Mouse (Mus musculus): ENCODE measurements at regions not wholly inside any gene's neighbourhood (a gene's known extent, or its start where the extent isn't known, plus 50 kb on each side); places are given as distances from the start of the nearest gene placed in this dataset.

GRCm38 (mm10) chr7:54734039-54734438 is 101.3 kb upstream of the Luzp2 start:
- WGBS = 23% methylated on average over 7 of the region's 7 CpGs
- Histone ChIP-seq H3K27me3 (ENCODE audit: insufficient read depth, low read length) (no peaks in the 10 kb centered on the region), H3K9ac (no peak overlapping the region), H3K27ac (ENCODE audit: low read depth, low read length) (no peak overlapping the region), H3K4me3 (ENCODE audit: low read depth, low read length) (no peak overlapping the region), H3K36me3 (ENCODE audit: insufficient read depth) (no peaks in the 10 kb centered on the region), H3K4me1 (ENCODE audit: insufficient read depth) (no peaks in the 10 kb centered on the region), H3K4me2 (ENCODE audit: low read depth) (0 out of 2 replicates have a peak overlapping the region, but pooled peaks have one; percentile 0), H3K9me3 (ENCODE audit: low read length) (no peaks in the 10 kb centered on the region)
- ATAC-seq = peak; percentile 56; the same call in 1 of the 2 replicates
- TF ChIP-seq CTCF (IDR thresholded peaks at IDR 0.05; ENCODE audit: low read depth) = peak; percentile 73
- DNase-seq = peak; percentile 84

GRCm38 (mm10) chr7:54734861-54735260 is 100.4 kb upstream of the Luzp2 start:
- H3K27ac ChIP-seq (ENCODE audit: low read depth, low read length) = no peak overlapping the region
- DNase-seq (no peak), ATAC-seq (no peak)
- H3K4me1 ChIP-seq (ENCODE audit: insufficient read depth) = no peaks in the 10 kb centered on the region
- H3K9me3 ChIP-seq (ENCODE audit: low read length) = no peaks in the 10 kb centered on the region
- no peak overlapping the region for H3K4me2 ChIP-seq (ENCODE audit: low read depth)
- no peaks in the 10 kb centered on the region for H3K36me3 ChIP-seq (ENCODE audit: insufficient read depth)
- no peaks in the 10 kb centered on the region for H3K27me3 ChIP-seq (ENCODE audit: insufficient read depth, low read length)
- TF ChIP-seq CTCF (IDR thresholded peaks at IDR 0.05; ENCODE audit: low read depth) = no peak
- 63% methylated on average over 2 of the region's 2 CpGs for WGBS
- no peak overlapping the region for H3K4me3 ChIP-seq (ENCODE audit: low read depth, low read length)
- H3K9ac ChIP-seq = no peak overlapping the region

- no peak overlapping the region for H3K9ac ChIP-seq
- H3K4me1 ChIP-seq (ENCODE audit: insufficient read depth) = no peaks in the 10 kb centered on the region
- no peak for TF ChIP-seq CTCF (IDR thresholded peaks at IDR 0.05; ENCODE audit: low read depth)
- no peak overlapping the region for H3K27ac ChIP-seq (ENCODE audit: low read depth, low read length)
- no peak overlapping the region for H3K4me2 ChIP-seq (ENCODE audit: low read depth)
- WGBS = 98% methylated on average over 1 of the region's 1 CpGs
- no peaks in the 10 kb centered on the region for H3K9me3 ChIP-seq (ENCODE audit: low read length)
- no peak overlapping the region for H3K4me3 ChIP-seq (ENCODE audit: low read depth, low read length)
- ATAC-seq (no peak), DNase-seq (no peak)
- H3K36me3 ChIP-seq (ENCODE audit: insufficient read depth) = no peaks in the 10 kb centered on the region
- H3K27me3 ChIP-seq (ENCODE audit: insufficient read depth, low read length) = no peaks in the 10 kb centered on the region
These were observed 68.0 kb upstream of the Luzp2 start for GRCm38 (mm10) chr7:54767341-54767740.

- H3K9ac ChIP-seq = no peak overlapping the region
- H3K9me3 ChIP-seq (ENCODE audit: low read length) = no peaks in the 10 kb centered on the region
- WGBS = 22% methylated on average over 3 of the region's 3 CpGs
- no peak overlapping the region for H3K4me2 ChIP-seq (ENCODE audit: low read depth)
- no peak for DNase-seq
- no peaks in the 10 kb centered on the region for H3K36me3 ChIP-seq (ENCODE audit: insufficient read depth)
- no peaks in the 10 kb centered on the region for H3K27me3 ChIP-seq (ENCODE audit: insufficient read depth, low read length)
- ATAC-seq = no peak
- H3K4me1 ChIP-seq (ENCODE audit: insufficient read depth) = no peaks in the 10 kb centered on the region
- TF ChIP-seq CTCF (IDR thresholded peaks at IDR 0.05; ENCODE audit: low read depth) = no peak
- H3K27ac ChIP-seq (ENCODE audit: low read depth, low read length) = no peak overlapping the region
- no peak overlapping the region for H3K4me3 ChIP-seq (ENCODE audit: low read depth, low read length)
These were observed 66.6 kb upstream of the Luzp2 start for GRCm38 (mm10) chr7:54768683-54769082.

GRCm38 (mm10) chr7:54781939-54782520 is 53.3 kb upstream of the Luzp2 start:
- Histone ChIP-seq H3K36me3 (ENCODE audit: insufficient read depth) (no peaks in the 10 kb centered on the region), H3K27ac (ENCODE audit: low read depth, low read length) (no peak overlapping the region), H3K4me2 (ENCODE audit: low read depth) (no peak overlapping the region), H3K9ac (no peak overlapping the region), H3K4me1 (ENCODE audit: insufficient read depth) (no peaks in the 10 kb centered on the region), H3K4me3 (ENCODE audit: low read depth, low read length) (no peak overlapping the region), H3K27me3 (ENCODE audit: insufficient read depth, low read length) (no peaks in the 10 kb centered on the region), H3K9me3 (ENCODE audit: low read length) (no peaks in the 10 kb centered on the region)
- TF ChIP-seq CTCF (IDR thresholded peaks at IDR 0.05; ENCODE audit: low read depth) = no peak
- ATAC-seq = peak; percentile 61
- peak; percentile 25 for DNase-seq
- 10% methylated on average over 3 of the region's 3 CpGs for WGBS

GRCm38 (mm10) chr7:54782604-54783003 is 52.7 kb upstream of the Luzp2 start:
- Histone ChIP-seq H3K9me3 (ENCODE audit: low read length) (no peaks in the 10 kb centered on the region), H3K27me3 (ENCODE audit: insufficient read depth, low read length) (no peaks in the 10 kb centered on the region), H3K4me1 (ENCODE audit: insufficient read depth) (no peaks in the 10 kb centered on the region), H3K36me3 (ENCODE audit: insufficient read depth) (no peaks in the 10 kb centered on the region), H3K4me2 (ENCODE audit: low read depth) (no peak overlapping the region), H3K27ac (ENCODE audit: low read depth, low read length) (no peak overlapping the region), H3K9ac (no peak overlapping the region), H3K4me3 (ENCODE audit: low read depth, low read length) (no peak overlapping the region)
- TF ChIP-seq CTCF (IDR thresholded peaks at IDR 0.05; ENCODE audit: low read depth) = no peak
- no peak for ATAC-seq
- 39% methylated on average over 3 of the region's 3 CpGs for WGBS
- no peak for DNase-seq

GRCm38 (mm10) chr7:54783550-54784529 is 51.5 kb upstream of the Luzp2 start:
- no peak overlapping the region for H3K27ac ChIP-seq (ENCODE audit: low read depth, low read length)
- DNase-seq = no peak
- H3K4me3 ChIP-seq (ENCODE audit: low read depth, low read length) = no peak overlapping the region
- H3K9me3 ChIP-seq (ENCODE audit: low read length) = no peaks in the 10 kb centered on the region
- no peaks in the 10 kb centered on the region for H3K4me1 ChIP-seq (ENCODE audit: insufficient read depth)
- no peak for ATAC-seq
- H3K27me3 ChIP-seq (ENCODE audit: insufficient read depth, low read length) = no peaks in the 10 kb centered on the region
- 88% methylated on average over 10 of the region's 10 CpGs for WGBS
- H3K36me3 ChIP-seq (ENCODE audit: insufficient read depth) = no peaks in the 10 kb centered on the region
- no peak overlapping the region for H3K4me2 ChIP-seq (ENCODE audit: low read depth)
- H3K9ac ChIP-seq = no peak overlapping the region
- TF ChIP-seq CTCF (IDR thresholded peaks at IDR 0.05; ENCODE audit: low read depth) = no peak

Data from forebrain, postnatal 0 days (tissue).